Mouse (Mus musculus) liver, embryonic 11.5 days (tissue): ENCODE results near the gene Glrx5. TPM values are rescaled to one million over a fixed set of nuclear protein-coding genes. Genes with fewer than 3 reads are reported as not detected.
A peak's percentile ranks its signal among the peaks of the same experiment; 100 is the strongest.

Source experiments
- ATAC-seq: fragments of 200-750 bp; cut with Nextera tagmentation; replicated peaks from 2 replicates; pipeline ENCODE4 v1.8.0; 2017; ENCODE audit warnings: moderate number of reproducible peaks, mild to moderate bottlenecking, moderate TSS enrichment, moderate library complexity; ENCODE audit not compliant: low FRiP score
- DNase-seq: peaks from one replicate; pipeline ENCODE4 v3.0.0-alpha.2; 2017; ENCODE audit warnings: low spot score
- H3K27ac ChIP-seq: fragments of 300-500 bp; sonication (generic); 2 replicates; pipeline ENCODE4 v1.5.1; 2014; ENCODE audit warnings: mild to moderate bottlenecking, low read depth, low read length, control low read depth
- H3K27me3 ChIP-seq: fragments of 300-500 bp; sonication (generic); replicated peaks from 2 replicates; pipeline ENCODE4 v1.6.1; 2014; ENCODE audit warnings: low read length, mixed read lengths; ENCODE audit not compliant: control insufficient read depth, insufficient read depth
- H3K36me3 ChIP-seq: fragments of 300-500 bp; sonication (generic); 2 replicates; pipeline ENCODE4 v1.6.1; 2014; ENCODE audit warnings: mild to moderate bottlenecking, low read length, moderate library complexity, mixed read lengths; ENCODE audit not compliant: control insufficient read depth, insufficient read depth
- H3K4me1 ChIP-seq: fragments of 300-500 bp; sonication (generic); replicated peaks from 2 replicates; pipeline ENCODE4 v1.6.1; 2014; ENCODE audit warnings: low read length, mixed read lengths; ENCODE audit not compliant: control insufficient read depth, insufficient read depth
- H3K4me2 ChIP-seq: fragments of 300-500 bp; sonication (generic); 2 replicates; pipeline ENCODE4 v1.6.1; 2014; ENCODE audit warnings: mild to moderate bottlenecking, control low read depth, moderate library complexity
- H3K4me3 ChIP-seq: fragments of 300-500 bp; sonication (generic); 2 replicates; pipeline ENCODE4 v1.5.1; 2014; ENCODE audit warnings: low read depth, low read length, control low read depth
- H3K9ac ChIP-seq: fragments of 300-500 bp; sonication (generic); 2 replicates; pipeline ENCODE4 v1.6.1; 2014; ENCODE audit warnings: low read depth, low read length, control low read depth
- H3K9me3 ChIP-seq: fragments of 300-500 bp; sonication (generic); 2 replicates; pipeline ENCODE4 v1.6.1; 2016; ENCODE audit warnings: low read length, inconsistent platforms, mixed read lengths; ENCODE audit not compliant: control insufficient read depth
- WGBS: fragments of 180-500 bp; shearing (Covaris S2); extraction: QIAGEN DNeasy Blood & Tissue Kit; methylation state at CpG from one replicate; pipeline ENCODE4 v1.1.7; 2014; 5-methylcytosine and 5-hydroxymethylcytosine counted together
- polyA plus RNA-seq: library from polyadenylated mRNA; unstranded; fragments of >200 nt; fragmentation: Nextera tagmentation; extraction: Ambion mirVana; gene quantifications from 2 replicates; pipeline ENCODE4 v1.2.1, GENCODE M21; 2014

The Glrx5 gene
- polyA plus RNA-seq, 1 experiment from 2014 or later, result 610 TPM

DNA sequence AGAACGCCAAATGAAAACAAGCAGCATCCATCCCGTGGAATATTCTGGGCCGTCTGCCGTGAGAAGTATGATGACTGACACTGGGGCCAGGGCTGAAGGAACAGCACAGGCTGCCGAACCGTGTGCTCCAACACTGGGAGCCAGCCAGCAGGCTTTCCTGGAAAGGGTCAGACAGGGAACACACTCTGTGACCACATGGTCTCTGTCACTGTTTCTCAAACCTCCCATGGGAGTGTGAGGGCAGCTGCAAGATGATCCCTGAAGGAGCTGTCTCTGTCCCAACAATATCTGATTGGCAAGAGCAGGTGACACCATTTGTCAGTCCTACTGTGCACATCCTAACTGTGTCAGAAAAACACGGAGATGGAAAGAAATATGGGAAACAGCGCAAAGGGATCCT is 39.6 kb upstream of the Glrx5 start:
- H3K9ac ChIP-seq, result no peak overlapping the region
- peaks cover 13% of the 10 kb centered on the region for H3K4me1 ChIP-seq
- H3K4me2 ChIP-seq, result no peak overlapping the region
- 78% methylated on average over 8 of the region's 8 CpGs for WGBS
- DNase-seq (no peak), ATAC-seq (no peak)
- H3K27me3 ChIP-seq, result no peaks in the 10 kb centered on the region
- H3K9me3 ChIP-seq, result no peaks in the 10 kb centered on the region
- H3K4me3 ChIP-seq, result no peak overlapping the region
- no peaks in the 10 kb centered on the region for H3K36me3 ChIP-seq
- no peak overlapping the region for H3K27ac ChIP-seq

DNA sequence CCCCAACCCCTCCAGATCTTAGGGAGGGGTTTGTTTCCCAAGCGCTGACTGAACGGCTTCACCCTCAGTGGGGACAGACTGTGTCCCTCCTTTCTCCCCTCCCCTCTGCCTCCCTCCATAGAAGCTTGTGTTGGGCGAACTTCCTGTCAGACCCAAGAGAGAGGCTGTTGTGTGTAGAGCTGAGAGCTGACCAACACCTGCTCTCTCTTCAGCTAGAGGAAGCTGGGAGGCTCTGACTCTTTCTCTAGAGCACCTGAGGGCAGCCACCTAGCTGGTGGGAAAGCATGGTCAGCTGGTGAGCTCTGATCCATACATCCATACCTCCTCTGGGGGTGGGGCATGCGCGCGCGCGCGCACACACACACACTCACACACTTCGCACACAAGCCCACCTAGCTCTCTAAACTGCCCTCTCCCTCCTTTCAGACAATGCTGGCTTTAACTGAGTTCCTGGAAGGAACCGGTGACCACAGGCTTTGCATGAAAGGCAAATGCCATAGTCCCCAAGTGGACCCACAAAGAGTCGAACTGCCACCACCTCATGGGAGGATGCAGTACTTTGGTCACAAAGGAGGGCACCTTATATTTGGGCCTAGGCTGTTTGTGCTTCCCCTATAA is 37.1 kb upstream of the Glrx5 start:
- Histone ChIP-seq H3K4me3 (no peak overlapping the region), H3K9me3 (no peaks in the 10 kb centered on the region), H3K4me1 (peaks cover 22% of the 10 kb centered on the region), H3K27me3 (no peaks in the 10 kb centered on the region), H3K4me2 (no peak overlapping the region), H3K9ac (no peak overlapping the region), H3K36me3 (no peaks in the 10 kb centered on the region), H3K27ac (peak overlapping the region; percentile 32; the same call in 1 of the 2 replicates)
- 74% methylated on average over 12 of the region's 12 CpGs for WGBS
- ATAC-seq (no peak), DNase-seq (no peak)

DNA sequence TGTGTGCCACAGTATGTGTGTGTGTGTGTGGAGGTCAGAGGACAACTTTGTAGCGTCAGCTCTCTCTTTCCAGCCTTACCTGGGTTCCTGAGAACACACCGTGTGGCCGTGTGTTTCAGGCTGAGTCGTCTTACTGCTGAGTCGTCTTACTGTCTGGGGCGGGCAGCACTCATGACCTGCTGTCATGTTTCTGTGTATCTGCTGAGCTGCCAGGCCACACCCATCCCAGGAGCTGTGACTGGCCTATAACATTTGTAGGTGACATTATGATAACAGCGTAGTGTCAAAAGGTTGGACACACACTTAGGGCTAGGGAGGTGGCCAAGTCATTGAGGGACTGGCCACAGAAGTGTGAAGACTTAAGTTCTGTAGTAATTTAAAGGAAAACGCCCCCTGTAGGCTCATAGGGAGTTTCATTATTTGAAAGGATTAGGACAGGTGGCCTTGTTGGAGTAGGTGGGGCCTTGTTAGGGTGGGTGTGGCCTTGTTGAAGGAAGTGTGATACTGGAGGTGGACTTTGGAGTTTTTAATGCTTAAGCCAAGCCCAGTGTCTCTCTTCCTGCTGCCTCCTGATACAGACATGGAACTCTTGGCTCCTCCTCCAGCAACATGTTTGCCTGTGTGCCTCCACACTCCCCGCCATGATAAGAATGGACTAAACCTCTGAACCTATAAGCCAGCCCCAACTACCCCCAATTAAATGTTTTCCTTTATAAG is 36.3 kb upstream of the Glrx5 start:
- no peak overlapping the region for H3K9ac ChIP-seq
- no peak overlapping the region for H3K4me3 ChIP-seq
- H3K27me3 ChIP-seq, result no peaks in the 10 kb centered on the region
- WGBS, result 74% methylated on average over 9 of the region's 9 CpGs
- ATAC-seq (peak; percentile 48), DNase-seq (no peak)
- peaks cover 22% of the 10 kb centered on the region for H3K4me1 ChIP-seq
- H3K36me3 ChIP-seq, result no peaks in the 10 kb centered on the region
- H3K9me3 ChIP-seq, result no peaks in the 10 kb centered on the region
- no peak overlapping the region for H3K27ac ChIP-seq
- no peak overlapping the region for H3K4me2 ChIP-seq

DNA sequence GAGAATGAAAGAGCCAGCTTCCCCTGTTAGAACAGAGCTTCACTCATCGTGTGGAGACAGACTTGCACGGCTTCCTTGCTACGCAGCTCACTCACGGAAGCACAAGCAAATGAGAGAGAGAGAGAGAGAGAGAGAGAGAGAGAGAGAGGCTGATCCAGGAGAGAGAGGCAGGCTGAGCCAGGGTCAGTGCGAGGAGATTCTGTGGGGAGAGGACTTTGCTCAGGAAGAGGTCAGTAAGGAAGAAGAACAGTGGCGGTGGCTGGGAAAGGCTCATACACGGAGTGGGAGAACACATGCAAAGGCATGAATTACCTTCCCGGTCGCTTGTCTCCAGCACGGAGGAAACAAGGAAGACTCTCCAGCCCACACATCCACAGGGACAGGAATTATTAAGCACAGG is 35.3 kb upstream of the Glrx5 start:
- Histone ChIP-seq H3K9ac (no peak overlapping the region), H3K9me3 (no peaks in the 10 kb centered on the region), H3K4me3 (no peak overlapping the region), H3K4me1 (peaks cover 21% of the 10 kb centered on the region), H3K36me3 (no peaks in the 10 kb centered on the region), H3K4me2 (no peak overlapping the region), H3K27me3 (no peaks in the 10 kb centered on the region), H3K27ac (no peak overlapping the region)
- ATAC-seq (no peak), DNase-seq (no peak)
- WGBS, result 72% methylated on average over 10 of the region's 10 CpGs

DNA sequence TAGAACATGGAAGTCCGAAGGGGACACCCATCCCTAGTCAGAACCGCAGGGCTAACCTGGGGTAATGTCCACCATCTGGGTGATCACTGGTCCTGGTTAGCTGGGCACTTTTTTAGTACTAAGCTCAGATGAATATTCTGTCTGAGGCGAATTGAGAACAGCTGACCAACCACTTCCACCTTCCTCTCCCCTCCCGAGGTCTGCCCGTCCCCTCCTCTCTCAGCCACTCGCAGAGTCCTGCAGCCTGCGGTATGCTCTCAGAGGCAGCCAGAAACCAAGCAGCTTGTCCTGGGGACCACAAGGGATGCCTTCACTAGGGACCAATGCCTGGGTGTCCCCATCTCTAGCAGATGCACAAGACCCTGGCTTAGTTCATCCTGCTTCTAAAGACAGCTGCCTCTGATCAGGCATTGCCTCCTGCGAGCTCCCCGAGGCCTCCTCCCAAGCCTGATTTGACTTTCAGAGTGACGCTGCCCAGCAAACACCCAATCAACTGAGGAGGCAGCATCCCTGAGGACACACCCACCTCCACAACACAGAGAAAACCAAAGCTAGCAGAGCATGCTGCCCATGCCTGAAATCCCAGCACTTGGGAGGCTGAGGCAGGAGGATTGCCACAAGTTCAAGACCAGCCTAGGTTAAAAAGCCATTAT is 34.7 kb upstream of the Glrx5 start:
- ATAC-seq, result 0 out of 2 replicates have a peak, but pooled peaks have one; percentile 27
- WGBS, result 62% methylated on average over 10 of the region's 10 CpGs
- Histone ChIP-seq H3K4me2 (0 out of 2 replicates have a peak overlapping the region, but pooled peaks have one; percentile 3), H3K27ac (no peak overlapping the region), H3K36me3 (no peaks in the 10 kb centered on the region), H3K4me3 (no peak overlapping the region), H3K4me1 (peaks cover 27% of the 10 kb centered on the region), H3K9me3 (no peaks in the 10 kb centered on the region), H3K9ac (no peak overlapping the region), H3K27me3 (no peaks in the 10 kb centered on the region)
- DNase-seq, result no peak

DNA sequence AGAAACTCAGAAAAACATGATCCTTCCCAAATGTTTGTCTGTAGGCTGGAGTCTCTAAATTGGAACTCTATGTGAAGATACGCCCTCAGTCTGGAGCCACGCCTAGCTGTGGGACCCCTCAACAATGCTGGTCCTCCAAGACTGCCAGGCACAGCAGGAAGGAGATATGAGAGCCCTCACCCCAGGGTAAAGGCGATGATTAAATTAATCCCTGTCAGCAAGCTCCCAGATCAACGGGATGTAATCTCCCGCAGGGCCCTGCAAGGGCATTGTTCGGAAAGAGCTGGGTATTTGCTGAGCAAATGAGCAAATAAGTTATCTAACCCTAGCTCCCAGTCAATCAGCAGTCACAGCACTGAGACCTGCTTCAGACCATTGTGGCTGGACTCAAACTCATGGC is 33.9 kb upstream of the Glrx5 start:
- H3K27me3 ChIP-seq, result no peaks in the 10 kb centered on the region
- no peak overlapping the region for H3K4me3 ChIP-seq
- 56% methylated on average over 6 of the region's 6 CpGs for WGBS
- DNase-seq (no peak), ATAC-seq (no peak)
- no peaks in the 10 kb centered on the region for H3K9me3 ChIP-seq
- H3K27ac ChIP-seq, result no peak overlapping the region
- no peak overlapping the region for H3K9ac ChIP-seq
- H3K36me3 ChIP-seq, result no peaks in the 10 kb centered on the region
- no peak overlapping the region for H3K4me2 ChIP-seq
- peaks cover 34% of the 10 kb centered on the region for H3K4me1 ChIP-seq

DNA sequence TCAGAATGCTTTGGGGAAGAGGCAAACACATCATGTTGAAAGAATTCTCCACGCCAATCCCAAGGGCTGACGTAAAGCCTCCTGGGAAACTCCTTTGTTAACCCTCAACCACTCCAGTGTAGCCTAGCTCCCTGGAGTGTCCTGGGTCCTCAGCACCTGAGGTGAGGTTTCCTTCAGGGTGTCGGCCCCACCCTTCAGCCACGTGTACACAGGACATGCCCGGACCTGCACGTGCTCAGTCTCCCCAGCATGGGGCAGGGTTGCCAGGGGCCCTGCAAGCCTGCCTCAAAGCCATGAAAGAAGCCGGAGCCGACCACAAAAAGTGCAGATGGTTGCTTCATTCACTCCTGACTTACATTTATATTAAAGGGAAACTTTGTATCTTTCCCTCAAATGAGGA is 33.3 kb upstream of the Glrx5 start:
- no peak for ATAC-seq
- H3K4me2 ChIP-seq, result no peak overlapping the region
- H3K36me3 ChIP-seq, result no peaks in the 10 kb centered on the region
- no peak overlapping the region for H3K4me3 ChIP-seq
- peaks cover 34% of the 10 kb centered on the region for H3K4me1 ChIP-seq
- H3K9ac ChIP-seq, result no peak overlapping the region
- no peaks in the 10 kb centered on the region for H3K9me3 ChIP-seq
- no peak for DNase-seq
- 54% methylated on average over 8 of the region's 8 CpGs for WGBS
- no peak overlapping the region for H3K27ac ChIP-seq
- H3K27me3 ChIP-seq, result no peaks in the 10 kb centered on the region

DNA sequence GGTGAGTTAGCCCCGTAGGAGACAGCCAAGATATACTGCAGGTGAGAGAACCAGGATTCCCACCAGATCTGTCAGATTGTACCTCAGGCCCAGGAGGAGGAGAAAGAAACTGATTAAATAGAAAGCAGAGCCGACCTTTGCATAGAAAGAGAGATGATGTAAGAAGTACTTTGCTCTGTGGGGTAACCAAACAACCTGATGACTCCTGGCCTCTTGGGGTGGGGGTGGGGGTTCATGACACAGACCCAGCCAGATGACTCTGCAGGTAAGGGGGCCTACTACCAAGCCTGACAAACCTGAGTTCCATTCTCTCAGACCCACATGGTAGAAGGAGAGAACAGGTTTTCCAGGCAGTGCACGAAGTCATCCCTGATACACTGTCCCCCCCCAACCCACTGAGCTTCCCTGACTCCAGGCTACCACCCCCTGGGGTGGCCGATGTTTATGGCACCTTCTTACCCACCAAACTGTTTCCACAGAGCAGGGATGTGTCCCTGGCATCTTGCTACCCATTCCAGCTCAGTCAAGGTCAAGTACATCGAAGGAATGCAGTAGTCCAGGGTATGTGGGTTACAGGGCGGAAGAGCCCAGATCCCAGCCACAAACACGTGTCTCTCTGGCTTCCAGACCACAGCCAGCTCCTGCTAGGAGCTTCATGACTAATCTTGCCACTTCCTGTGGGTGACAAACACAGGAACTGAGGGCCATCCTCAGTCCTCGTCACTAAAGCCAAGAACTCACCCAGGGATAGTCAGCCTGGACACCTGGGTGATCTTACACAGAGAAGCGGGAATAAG is 31.8 kb upstream of the Glrx5 start:
- Histone ChIP-seq H3K4me1 (peaks cover 34% of the 10 kb centered on the region), H3K9me3 (no peaks in the 10 kb centered on the region), H3K36me3 (no peaks in the 10 kb centered on the region), H3K4me3 (no peak overlapping the region), H3K9ac (no peak overlapping the region), H3K27me3 (no peaks in the 10 kb centered on the region), H3K27ac (no peak overlapping the region), H3K4me2 (no peak overlapping the region)
- WGBS, result 54% methylated on average over 9 of the region's 9 CpGs
- peak; percentile 21; the same call in 1 of the 2 replicates for ATAC-seq
- no peak for DNase-seq
